Mouse (Mus musculus): ENCODE measurements around the gene Slc25a4. TPM values are rescaled to one million over a fixed set of nuclear protein-coding genes. Genes with fewer than 3 reads are reported as not detected.
A peak's percentile ranks its signal among the peaks of the same experiment; 100 is the strongest.

Slc25a4 gene
- 293 and 360 TPM in 2 replicates for polyA plus RNA-seq (2012; rRNA removed)

DNA sequence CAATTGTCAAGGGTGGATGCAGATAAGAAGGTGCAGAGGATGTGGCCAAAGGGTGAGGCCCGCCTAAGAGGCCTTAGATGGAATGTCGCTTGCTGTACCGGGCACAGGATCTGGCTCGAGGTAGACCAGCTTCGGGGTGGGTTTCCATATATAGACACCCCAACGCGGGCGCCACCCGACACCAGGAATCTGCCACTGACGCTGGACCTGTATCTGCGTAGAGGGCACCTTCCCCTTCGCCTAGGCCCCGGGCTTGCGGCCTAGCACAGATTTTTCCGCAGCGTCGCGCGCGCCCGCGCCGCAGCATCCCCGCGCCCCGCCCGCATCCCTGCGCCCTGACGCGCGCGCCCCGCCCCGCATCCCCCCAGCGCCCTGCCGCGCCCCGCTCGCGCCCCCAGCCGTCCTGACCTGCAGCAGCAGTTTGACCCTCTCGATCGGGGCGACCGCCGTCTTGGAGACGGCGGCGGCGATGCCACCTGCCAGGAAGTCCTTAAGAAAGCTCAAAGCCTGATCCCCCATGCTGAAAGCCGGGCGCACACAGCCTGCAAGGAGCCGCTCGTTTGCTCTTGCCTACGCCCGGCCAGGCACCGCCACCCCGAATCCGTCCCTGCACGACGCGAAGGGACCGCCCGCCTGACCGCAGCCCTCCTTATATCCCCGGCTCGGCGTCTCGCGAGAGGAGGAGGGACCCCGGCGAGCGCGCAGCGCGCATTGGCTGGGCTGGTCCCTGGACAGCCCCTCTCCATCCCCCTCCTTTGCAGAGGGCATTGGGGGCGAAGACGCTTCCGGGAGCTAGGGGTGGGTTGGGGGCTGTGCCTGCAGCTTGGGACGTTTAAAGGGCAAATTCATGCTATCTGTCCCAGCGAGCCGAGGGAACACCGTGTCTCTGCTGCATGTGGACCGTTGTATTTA lies at the start of gene Slc25a4:
Gene Slc25a4, minus strand, starts transcription at position 881 of the 912 bp plus-strand sequence.
- WGBS, result under 1% methylated on average over 84 of the region's 84 CpGs
- H3K4me3 ChIP-seq (replicated peaks; ENCODE audit: extremely low read depth, low read depth, low read length), result peak within 1 kb of the TSS; percentile 88
- TF ChIP-seq CTCF (IDR thresholded peaks at IDR 0.05; ENCODE audit: insufficient read depth, low read length) (no peak), POLR2A (IDR thresholded peaks at IDR 0.05; ENCODE audit: borderline replicate concordance, extremely low read depth, low read depth, low read length) (peak; percentile 99)
- DNase-seq, result peak; percentile 96
- peaks cover 9% of the 10 kb centered on the region for H3K4me1 ChIP-seq (ENCODE audit: control insufficient read depth, insufficient read depth, low read length)

DNA sequence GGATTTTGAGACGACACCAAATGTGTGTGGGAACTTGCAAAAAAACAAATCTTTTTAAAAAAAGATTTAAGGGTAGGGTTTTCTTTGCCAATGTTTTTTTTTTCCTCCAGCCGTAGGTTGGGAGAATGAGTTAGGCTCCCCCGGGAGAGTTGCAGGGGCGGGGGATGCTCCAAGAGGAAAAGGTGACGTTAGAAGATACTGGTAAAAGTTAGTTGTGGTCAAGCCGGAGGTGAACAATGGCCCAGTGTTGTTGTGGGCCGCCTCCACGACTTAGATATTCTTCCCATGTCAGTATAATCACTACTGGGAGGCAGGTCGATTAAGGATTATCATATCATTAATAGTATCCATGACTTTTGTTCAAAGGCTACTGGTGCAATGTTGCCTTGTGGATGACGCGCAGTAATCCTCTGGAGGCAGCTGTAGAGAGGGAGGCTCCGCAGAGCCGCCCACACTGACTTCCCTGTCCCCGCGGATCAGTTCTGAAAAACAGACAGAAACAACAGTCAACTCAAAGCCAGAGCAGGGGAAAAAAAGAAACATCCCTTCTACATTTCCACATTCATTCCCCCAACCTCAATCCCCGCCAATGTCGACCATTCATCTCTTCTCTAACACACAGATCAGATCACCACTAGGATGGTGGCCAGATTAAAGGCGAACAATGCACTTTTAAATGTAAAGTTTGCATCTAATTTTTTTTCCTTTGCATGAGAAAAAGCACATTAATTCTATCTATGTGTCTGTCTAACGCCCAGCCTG lies 47.0 kb upstream of the Slc25a4 start:
- Histone ChIP-seq H3K4me3 (replicated peaks; ENCODE audit: extremely low read depth, low read depth, low read length) (no peak overlapping the region), H3K4me1 (ENCODE audit: control insufficient read depth, insufficient read depth, low read length) (no peaks in the 10 kb centered on the region)
- no peak for DNase-seq
- TF ChIP-seq POLR2A (IDR thresholded peaks at IDR 0.05; ENCODE audit: borderline replicate concordance, extremely low read depth, low read depth, low read length) (no peak), CTCF (IDR thresholded peaks at IDR 0.05; ENCODE audit: insufficient read depth, low read length) (no peak)
- 53% methylated on average over 19 of the region's 19 CpGs for WGBS

DNA sequence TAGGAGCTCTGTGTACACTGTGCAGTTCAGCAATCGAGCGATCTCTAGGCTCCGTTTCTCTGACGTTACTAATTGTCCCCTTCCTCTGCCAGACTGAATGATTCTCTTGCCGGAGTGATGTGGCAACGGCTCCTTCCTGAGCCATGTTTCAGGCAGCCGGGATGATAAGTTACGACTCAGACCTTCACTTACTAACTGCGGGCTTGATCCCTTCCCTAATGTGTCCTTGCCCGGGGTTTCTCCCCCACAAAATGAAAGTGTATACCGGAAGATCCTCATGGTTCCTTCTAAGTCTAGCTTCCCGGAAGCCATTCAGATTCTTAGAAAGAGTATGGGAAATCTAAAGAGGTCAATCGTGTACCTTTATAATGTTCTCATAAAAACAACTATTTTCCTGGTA lies 41.4 kb upstream of the Slc25a4 start:
- whole genome bisulfite sequencing, result 49% methylated on average over 13 of the region's 13 CpGs
- no peaks in the 10 kb centered on the region; the same call in 1 of the 2 replicates for H3K4me1 ChIP-seq (ENCODE audit: control insufficient read depth, insufficient read depth, low read length)
- no peak overlapping the region for H3K4me3 ChIP-seq (replicated peaks; ENCODE audit: extremely low read depth, low read depth, low read length)
- no peak for TF ChIP-seq POLR2A (IDR thresholded peaks at IDR 0.05; ENCODE audit: borderline replicate concordance, extremely low read depth, low read depth, low read length)
- no peak for TF ChIP-seq CTCF (IDR thresholded peaks at IDR 0.05; ENCODE audit: insufficient read depth, low read length)
- no peak for DNase-seq

DNA sequence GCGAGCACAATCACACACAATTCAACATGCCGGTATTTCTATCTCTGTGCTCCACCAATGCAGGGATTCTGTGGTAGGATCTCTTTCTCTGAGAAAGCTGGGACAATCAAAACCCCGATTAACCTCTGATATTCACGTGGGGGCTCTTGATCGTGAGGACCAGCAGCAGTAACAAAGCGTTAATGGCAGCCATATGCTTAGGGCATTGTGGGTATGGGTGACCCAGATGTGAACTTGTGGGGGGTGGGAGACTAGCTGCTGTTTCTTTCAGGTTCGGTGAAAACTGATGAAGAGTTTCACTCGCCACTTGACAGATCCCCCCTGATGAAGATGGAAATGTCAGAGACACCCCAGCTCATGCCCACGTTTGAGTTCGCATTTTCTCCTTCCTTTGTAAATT lies 40.5 kb upstream of the Slc25a4 start:
- Histone ChIP-seq H3K4me1 (ENCODE audit: control insufficient read depth, insufficient read depth, low read length) (no peaks in the 10 kb centered on the region; the same call in 1 of the 2 replicates), H3K4me3 (replicated peaks; ENCODE audit: extremely low read depth, low read depth, low read length) (no peak overlapping the region)
- no peak for DNase-seq
- no peak for TF ChIP-seq CTCF (IDR thresholded peaks at IDR 0.05; ENCODE audit: insufficient read depth, low read length)
- no peak for TF ChIP-seq POLR2A (IDR thresholded peaks at IDR 0.05; ENCODE audit: borderline replicate concordance, extremely low read depth, low read depth, low read length)
- WGBS, result 42% methylated on average over 10 of the region's 10 CpGs

DNA sequence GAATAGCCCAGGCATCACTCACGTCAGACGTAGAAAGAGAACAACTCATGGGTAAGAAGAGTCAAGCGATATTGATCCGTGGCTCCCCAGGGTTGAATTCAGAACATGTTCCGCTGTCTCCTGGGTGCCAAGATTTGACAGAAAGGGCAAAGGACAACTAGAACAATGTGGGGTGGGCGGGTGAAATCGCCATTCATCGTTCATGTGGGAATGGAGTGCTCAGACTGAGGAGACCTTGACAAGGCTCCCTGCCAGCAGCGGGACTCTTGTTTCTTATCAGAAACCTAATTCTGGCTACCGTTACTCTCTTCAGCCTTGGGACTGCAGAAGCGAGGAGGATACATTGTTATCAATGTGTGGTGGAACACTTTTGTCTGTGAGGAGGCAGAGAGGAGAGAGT lies 35.3 kb upstream of the Slc25a4 start:
- TF ChIP-seq POLR2A (IDR thresholded peaks at IDR 0.05; ENCODE audit: borderline replicate concordance, extremely low read depth, low read depth, low read length) (no peak), CTCF (IDR thresholded peaks at IDR 0.05; ENCODE audit: insufficient read depth, low read length) (no peak)
- Histone ChIP-seq H3K4me1 (ENCODE audit: control insufficient read depth, insufficient read depth, low read length) (no peaks in the 10 kb centered on the region), H3K4me3 (replicated peaks; ENCODE audit: extremely low read depth, low read depth, low read length) (no peak overlapping the region)
- DNase-seq, result no peak
- 55% methylated on average over 11 of the region's 11 CpGs for WGBS

DNA sequence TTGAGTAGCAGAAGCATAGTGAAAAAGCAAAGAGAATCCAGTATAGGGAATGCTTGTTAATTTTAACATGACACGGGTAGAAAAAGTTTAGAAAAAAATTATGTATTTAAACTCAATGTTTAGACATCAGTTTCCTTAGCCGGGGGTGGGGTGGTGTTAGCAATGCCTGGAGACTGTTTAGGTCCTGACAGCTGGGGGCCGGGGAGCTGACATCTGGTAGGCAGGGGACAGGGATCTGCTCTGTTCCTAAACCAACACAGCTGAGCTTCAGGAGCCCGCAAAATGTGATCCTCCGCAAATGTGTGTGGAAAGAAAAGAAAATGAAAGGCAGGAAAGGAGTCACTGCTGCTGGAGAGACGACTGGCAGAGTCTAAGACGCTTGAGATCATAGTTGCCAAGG lies 31.9 kb upstream of the Slc25a4 start:
- DNase-seq, result no peak
- no peak overlapping the region for H3K4me3 ChIP-seq (replicated peaks; ENCODE audit: extremely low read depth, low read depth, low read length)
- 57% methylated on average over 7 of the region's 7 CpGs for WGBS
- H3K4me1 ChIP-seq (ENCODE audit: control insufficient read depth, insufficient read depth, low read length), result no peaks in the 10 kb centered on the region
- TF ChIP-seq CTCF (IDR thresholded peaks at IDR 0.05; ENCODE audit: insufficient read depth, low read length) (no peak), POLR2A (IDR thresholded peaks at IDR 0.05; ENCODE audit: borderline replicate concordance, extremely low read depth, low read depth, low read length) (no peak)

DNA sequence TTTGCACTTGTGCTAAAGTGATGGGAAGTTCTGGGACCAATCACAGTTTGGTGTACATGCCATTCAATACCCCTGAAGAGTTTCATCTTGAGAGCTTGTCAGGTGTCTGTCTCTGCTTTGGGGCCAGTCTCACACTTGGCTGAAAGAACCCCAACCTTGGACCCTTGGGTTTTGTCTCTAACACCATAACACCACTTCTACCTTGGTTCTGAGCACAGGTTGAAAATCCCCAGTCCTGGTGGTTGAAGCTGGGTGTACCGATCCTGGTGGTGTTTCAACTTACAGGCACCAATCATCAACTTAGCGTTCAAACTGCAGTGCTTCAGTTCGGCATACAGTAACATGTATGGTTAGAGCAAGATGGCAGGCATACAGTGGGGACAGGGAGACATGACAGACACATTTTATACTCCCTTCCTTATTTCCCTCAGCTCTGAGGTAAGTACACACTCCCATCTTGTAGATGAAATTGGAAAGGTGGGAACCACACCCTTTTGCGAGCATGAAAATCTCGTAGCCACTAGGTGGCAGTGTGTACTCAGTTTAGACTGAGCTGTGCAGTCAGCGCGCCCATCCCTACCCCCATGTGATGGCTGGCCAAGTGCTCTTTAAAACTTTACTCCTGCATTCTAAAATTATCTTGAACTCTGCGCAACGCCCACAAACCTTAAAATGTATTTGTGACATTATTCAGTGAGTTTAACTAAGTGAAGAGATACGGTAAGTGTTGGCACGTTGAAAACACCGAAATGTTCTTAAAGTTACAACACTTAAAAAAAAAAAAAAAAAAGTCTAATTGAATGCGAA lies 30.7 kb upstream of the Slc25a4 start:
- Histone ChIP-seq H3K4me3 (replicated peaks; ENCODE audit: extremely low read depth, low read depth, low read length) (no peak overlapping the region), H3K4me1 (ENCODE audit: control insufficient read depth, insufficient read depth, low read length) (no peaks in the 10 kb centered on the region)
- DNase-seq, result peak; percentile 59
- no peak for TF ChIP-seq POLR2A (IDR thresholded peaks at IDR 0.05; ENCODE audit: borderline replicate concordance, extremely low read depth, low read depth, low read length)
- peak; percentile 87 for TF ChIP-seq CTCF (IDR thresholded peaks at IDR 0.05; ENCODE audit: insufficient read depth, low read length)
- WGBS, result 28% methylated on average over 13 of the region's 13 CpGs

DNA sequence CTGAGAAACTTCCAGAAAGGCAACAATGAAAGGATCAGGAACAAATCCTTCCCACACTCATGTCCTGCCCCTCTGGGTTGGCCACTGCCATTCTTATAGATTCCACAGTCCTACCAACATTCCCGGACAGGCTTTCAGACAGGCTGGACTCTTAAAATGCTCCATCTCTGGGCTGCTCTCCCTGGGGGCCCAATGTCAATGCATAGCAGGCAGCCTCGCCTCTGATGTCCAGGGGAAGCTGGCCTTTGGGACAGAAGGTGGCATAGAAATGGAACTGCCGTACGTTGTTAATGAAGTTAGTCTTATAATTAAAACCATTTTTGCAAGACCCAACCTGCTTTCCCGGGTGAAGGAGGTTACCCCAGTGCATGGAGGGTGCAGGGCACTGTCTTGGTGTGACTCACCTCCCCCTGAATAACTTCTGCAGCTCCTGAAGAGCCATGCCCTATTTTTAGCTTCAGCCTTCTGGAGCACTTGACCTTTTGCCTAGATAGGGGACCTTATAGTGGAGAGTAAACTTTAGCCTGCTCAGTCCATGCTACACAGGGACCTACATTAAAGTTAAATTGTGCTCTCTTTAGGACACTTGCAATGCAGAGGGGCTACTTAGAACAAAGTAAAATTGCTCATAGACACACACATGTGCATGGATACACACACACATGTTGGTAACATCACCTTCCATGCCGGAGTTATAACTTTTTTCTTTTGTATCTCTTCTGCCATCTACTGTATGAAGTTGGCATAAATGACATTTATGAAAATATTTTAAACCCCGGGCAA lies 25.5 kb upstream of the Slc25a4 start:
- Histone ChIP-seq H3K4me1 (ENCODE audit: control insufficient read depth, insufficient read depth, low read length) (no peaks in the 10 kb centered on the region), H3K4me3 (replicated peaks; ENCODE audit: extremely low read depth, low read depth, low read length) (no peak overlapping the region)
- no peak for TF ChIP-seq CTCF (IDR thresholded peaks at IDR 0.05; ENCODE audit: insufficient read depth, low read length)
- TF ChIP-seq POLR2A (IDR thresholded peaks at IDR 0.05; ENCODE audit: borderline replicate concordance, extremely low read depth, low read depth, low read length), result no peak
- 50% methylated on average over 7 of the region's 7 CpGs for WGBS
- no peak for DNase-seq
